Mouse (Mus musculus): ENCODE measurements around the gene Togaram2. TPM values are rescaled to one million over a fixed set of nuclear protein-coding genes. Genes with fewer than 3 reads are reported as not detected.

Gene Togaram2
- total RNA-seq, 1 experiment = 0.09 TPM

DNA sequence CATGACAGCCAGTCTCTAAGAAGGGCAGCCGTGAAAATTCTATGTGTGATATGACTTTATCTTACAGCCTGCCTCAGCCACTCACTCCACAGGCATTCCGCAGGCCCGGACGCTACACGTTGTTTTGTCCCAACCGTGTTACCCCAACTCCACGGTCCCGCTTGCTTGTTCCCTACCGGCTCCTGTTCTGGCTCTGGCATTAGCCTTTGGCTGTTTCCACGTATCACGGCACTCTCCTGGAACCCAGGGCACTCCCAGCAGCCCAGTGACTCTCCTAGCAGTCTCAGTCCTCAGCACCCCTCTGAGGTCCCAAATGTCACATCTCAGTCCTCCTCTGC lies 25.5 kb downstream of the Togaram2 start:
- no peak for DNase-seq (ENCODE audit: low read depth, low spot score)
- no peak overlapping the region for H3K27ac ChIP-seq (ENCODE audit: insufficient read depth, low read depth, low read length, poor library complexity, severe bottlenecking)
- no peak overlapping the region for H3K9ac ChIP-seq (ENCODE audit: insufficient read depth, low read depth, low read length, poor library complexity, severe bottlenecking)
- TF ChIP-seq ZNF384 (IDR thresholded peaks at IDR 0.05; ENCODE audit: low read depth, low read length) (no peak), CHD2 (IDR thresholded peaks at IDR 0.05; ENCODE audit: low read depth, low read length) (no peak), MAFK (IDR thresholded peaks at IDR 0.05; ENCODE audit: insufficient read depth, low read depth, low read length) (no peak), HCFC1 (IDR thresholded peaks at IDR 0.05; ENCODE audit: borderline replicate concordance, insufficient read depth, low read length) (no peak), ZC3H11A (IDR thresholded peaks at IDR 0.05; ENCODE audit: borderline replicate concordance, low read depth, low read length) (no peak)
- H3K4me3 ChIP-seq (ENCODE audit: insufficient read depth in 1 of 2, low read depth in 1 of 2, low read length in 2 of 2, poor library complexity in 1 of 2, severe bottlenecking in 1 of 2) = no peak overlapping the region
- no peaks in the 10 kb centered on the region for H3K9me3 ChIP-seq (ENCODE audit: control insufficient read depth, insufficient read depth, low read depth, low read length)
- in situ Hi-C loops (cut with MboI; ENCODE audit: low sequenced_read_pairs in 2 of 2, unreplicated experiment in 2 of 2) = loop anchor here in 1 of 2 experiments (25.0 kb wide), 1 partner anchor 164 kb away; no protein-coding TSS in a partner anchor
- H3K4me1 ChIP-seq (ENCODE audit: control insufficient read depth in 2 of 2, insufficient read depth in 2 of 2, low read length in 2 of 2, poor library complexity in 1 of 2) = no peaks in the 10 kb centered on the region
- H3K36me3 ChIP-seq (ENCODE audit: control insufficient read depth, insufficient read depth, low read length, poor library complexity, severe bottlenecking) = no peaks in the 10 kb centered on the region

DNA sequence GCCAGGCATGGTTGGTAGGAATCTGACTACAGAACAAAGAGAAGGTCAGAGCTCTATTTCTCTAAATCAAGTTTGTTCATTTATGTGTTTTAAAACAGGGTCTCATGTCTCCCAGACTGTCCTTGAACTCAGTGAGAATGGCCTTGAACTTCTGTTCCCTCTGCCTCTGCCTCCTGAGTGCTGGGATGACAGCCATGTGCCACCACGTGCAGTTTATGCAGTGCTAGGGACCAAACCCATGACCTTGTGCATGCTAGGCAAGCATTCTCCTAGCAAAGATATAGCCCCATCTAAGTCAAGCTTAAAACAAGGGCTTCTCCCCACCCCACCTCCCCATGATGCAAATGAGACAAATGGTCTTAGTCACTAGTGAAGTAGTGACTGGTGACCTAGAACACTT lies 32.1 kb downstream of the Togaram2 start:
- TF ChIP-seq ZNF384 (IDR thresholded peaks at IDR 0.05; ENCODE audit: low read depth, low read length) (no peak), CHD2 (IDR thresholded peaks at IDR 0.05; ENCODE audit: low read depth, low read length) (no peak), ZC3H11A (IDR thresholded peaks at IDR 0.05; ENCODE audit: borderline replicate concordance, low read depth, low read length) (no peak), HCFC1 (IDR thresholded peaks at IDR 0.05; ENCODE audit: borderline replicate concordance, insufficient read depth, low read length) (no peak), MAFK (IDR thresholded peaks at IDR 0.05; ENCODE audit: insufficient read depth, low read depth, low read length) (no peak)
- H3K9ac ChIP-seq (ENCODE audit: insufficient read depth, low read depth, low read length, poor library complexity, severe bottlenecking) = no peak overlapping the region
- H3K4me3 ChIP-seq (ENCODE audit: insufficient read depth in 1 of 2, low read depth in 1 of 2, low read length in 2 of 2, poor library complexity in 1 of 2, severe bottlenecking in 1 of 2) = no peak overlapping the region
- peaks cover 0 to 2% of the 10 kb centered on the region in 2 experiments; a peak in 1 of 4 replicates for H3K4me1 ChIP-seq (ENCODE audit: control insufficient read depth in 2 of 2, insufficient read depth in 2 of 2, low read length in 2 of 2, poor library complexity in 1 of 2)
- H3K36me3 ChIP-seq (ENCODE audit: control insufficient read depth, insufficient read depth, low read length, poor library complexity, severe bottlenecking) = no peaks in the 10 kb centered on the region
- DNase-seq (ENCODE audit: low read depth, low spot score) = no peak
- in situ Hi-C loops (cut with MboI; ENCODE audit: low sequenced_read_pairs in 2 of 2, unreplicated experiment in 2 of 2) = no loop called here
- no peak overlapping the region for H3K27ac ChIP-seq (ENCODE audit: insufficient read depth, low read depth, low read length, poor library complexity, severe bottlenecking)
- no peaks in the 10 kb centered on the region for H3K9me3 ChIP-seq (ENCODE audit: control insufficient read depth, insufficient read depth, low read depth, low read length)

- Histone ChIP-seq H3K9ac (ENCODE audit: insufficient read depth, low read depth, low read length, poor library complexity, severe bottlenecking) (no peak overlapping the region), H3K9me3 (ENCODE audit: control insufficient read depth, insufficient read depth, low read depth, low read length) (no peaks in the 10 kb centered on the region), H3K36me3 (ENCODE audit: control insufficient read depth, insufficient read depth, low read length, poor library complexity, severe bottlenecking) (no peaks in the 10 kb centered on the region), H3K4me3 (ENCODE audit: insufficient read depth in 1 of 2, low read depth in 1 of 2, low read length in 2 of 2, poor library complexity in 1 of 2, severe bottlenecking in 1 of 2) (no peak overlapping the region), H3K27ac (ENCODE audit: insufficient read depth, low read depth, low read length, poor library complexity, severe bottlenecking) (no peak overlapping the region), H3K4me1 (ENCODE audit: control insufficient read depth in 2 of 2, insufficient read depth in 2 of 2, low read length in 2 of 2, poor library complexity in 1 of 2) (peaks cover 0 to 2% of the 10 kb centered on the region in 2 experiments; a peak in 1 of 4 replicates)
- no peak for DNase-seq (ENCODE audit: low read depth, low spot score)
- in situ Hi-C loops (cut with MboI; ENCODE audit: low sequenced_read_pairs in 2 of 2, unreplicated experiment in 2 of 2) = no loop called here
- TF ChIP-seq HCFC1 (IDR thresholded peaks at IDR 0.05; ENCODE audit: borderline replicate concordance, insufficient read depth, low read length) (no peak), ZNF384 (IDR thresholded peaks at IDR 0.05; ENCODE audit: low read depth, low read length) (no peak), MAFK (IDR thresholded peaks at IDR 0.05; ENCODE audit: insufficient read depth, low read depth, low read length) (no peak), CHD2 (IDR thresholded peaks at IDR 0.05; ENCODE audit: low read depth, low read length) (no peak), ZC3H11A (IDR thresholded peaks at IDR 0.05; ENCODE audit: borderline replicate concordance, low read depth, low read length) (no peak)
Observed at GRCm38 (mm10) chr17:71705550-71706480, 32.8 kb downstream of the Togaram2 start.

- Histone ChIP-seq H3K36me3 (ENCODE audit: control insufficient read depth, insufficient read depth, low read length, poor library complexity, severe bottlenecking) (no peaks in the 10 kb centered on the region), H3K4me1 (ENCODE audit: control insufficient read depth in 2 of 2, insufficient read depth in 2 of 2, low read length in 2 of 2, poor library complexity in 1 of 2) (peaks cover 0 to 2% of the 10 kb centered on the region in 2 experiments; a peak in 1 of 4 replicates), H3K4me3 (ENCODE audit: insufficient read depth in 1 of 2, low read depth in 1 of 2, low read length in 2 of 2, poor library complexity in 1 of 2, severe bottlenecking in 1 of 2) (no peak overlapping the region), H3K9ac (ENCODE audit: insufficient read depth, low read depth, low read length, poor library complexity, severe bottlenecking) (no peak overlapping the region), H3K27ac (ENCODE audit: insufficient read depth, low read depth, low read length, poor library complexity, severe bottlenecking) (no peak overlapping the region), H3K9me3 (ENCODE audit: control insufficient read depth, insufficient read depth, low read depth, low read length) (no peaks in the 10 kb centered on the region)
- in situ Hi-C loops (cut with MboI; ENCODE audit: low sequenced_read_pairs in 2 of 2, unreplicated experiment in 2 of 2) = no loop called here
- DNase-seq (ENCODE audit: low read depth, low spot score) = no peak
- TF ChIP-seq MAFK (IDR thresholded peaks at IDR 0.05; ENCODE audit: insufficient read depth, low read depth, low read length) (no peak), ZNF384 (IDR thresholded peaks at IDR 0.05; ENCODE audit: low read depth, low read length) (no peak), HCFC1 (IDR thresholded peaks at IDR 0.05; ENCODE audit: borderline replicate concordance, insufficient read depth, low read length) (no peak), CHD2 (IDR thresholded peaks at IDR 0.05; ENCODE audit: low read depth, low read length) (no peak)
Observed at GRCm38 (mm10) chr17:71707715-71708114, 34.7 kb downstream of the Togaram2 start.
